Mouse (Mus musculus): ENCODE measurements around the gene Slc25a22. TPM values are rescaled to one million over a fixed set of nuclear protein-coding genes. Genes with fewer than 3 reads are reported as not detected.

Slc25a22 gene
- polyA plus RNA-seq, 2 experiments: 11.0 to 19.6 TPM

- Histone ChIP-seq H3K36me3 (replicated peaks; ENCODE audit: control insufficient read depth, insufficient read depth, low read depth) (peaks cover 38% of the 10 kb centered on the region), H3K9ac (replicated peaks) (no peak overlapping the region)
- no peak for ATAC-seq (ENCODE audit: insufficient read depth)
Observed at GRCm38 (mm10) chr7:141438201-141438968, 693 bp upstream of the Slc25a22 start.

GRCm38 (mm10) chr7:141436523-141436892, 1.2 kb downstream of the Slc25a22 start:
- Histone ChIP-seq H3K4me2 (ENCODE audit: low read depth) (peak overlapping the region; percentile 86), H3K9me3 (ENCODE audit: control insufficient read depth, low read length) (no peaks in the 10 kb centered on the region), H3K36me3 (replicated peaks; ENCODE audit: control insufficient read depth, insufficient read depth, low read depth) (peaks cover 34% of the 10 kb centered on the region), H3K4me1 (replicated peaks; ENCODE audit: control insufficient read depth in 2 of 2, insufficient read depth in 2 of 2, low read length in 1 of 2) (peaks cover 8 to 24% of the 10 kb centered on the region in 2 experiments), H3K27me3 (ENCODE audit: control insufficient read depth, insufficient read depth, low read length) (no peaks in the 10 kb centered on the region), H3K9ac (replicated peaks) (peak overlapping the region; percentile 46), H3K27ac (no peak overlapping the region; the same call in 1 of the 2 replicates), H3K4me3 (ENCODE audit: insufficient read depth in 1 of 2, low read depth in 2 of 2, low read length in 2 of 2) (peak overlapping the region; percentile 56 to 85)
- WGBS (ENCODE audit: insufficient replicate concordance): 40% methylated on average over 2 of the region's 2 CpGs
- TF ChIP-seq CTCF (IDR thresholded peaks at IDR 0.05; ENCODE audit: low read depth) (no peak), EP300 (IDR thresholded peaks at IDR 0.05; ENCODE audit: low read depth) (no peak)
- ATAC-seq (ENCODE audit: insufficient read depth) (no peak), DNase-seq (ENCODE audit: low read depth in 3 of 3, low spot score in 3 of 3) (no peak)

More at GRCm38 (mm10) chr7:141438201-141438968, 693 bp upstream of the Slc25a22 start:
- DNase-seq (ENCODE audit: low read depth in 3 of 3, low spot score in 3 of 3): no peak
- Histone ChIP-seq H3K4me1 (replicated peaks; ENCODE audit: control insufficient read depth in 2 of 2, insufficient read depth in 2 of 2, low read length in 1 of 2) (peaks cover 11 to 27% of the 10 kb centered on the region in 2 experiments), H3K27ac (no peak overlapping the region), H3K9me3 (ENCODE audit: control insufficient read depth, low read length) (no peaks in the 10 kb centered on the region), H3K4me2 (ENCODE audit: low read depth) (no peak overlapping the region), H3K4me3 (ENCODE audit: insufficient read depth in 1 of 2, low read depth in 2 of 2, low read length in 2 of 2) (no peak overlapping the region), H3K27me3 (ENCODE audit: control insufficient read depth, insufficient read depth, low read length) (no peaks in the 10 kb centered on the region)
- TF ChIP-seq EP300 (IDR thresholded peaks at IDR 0.05; ENCODE audit: low read depth) (no peak), CTCF (IDR thresholded peaks at IDR 0.05; ENCODE audit: low read depth) (no peak)
- 84% methylated on average over 12 of the region's 12 CpGs for WGBS (ENCODE audit: insufficient replicate concordance)

GRCm38 (mm10) chr7:141435856-141436522, 1.7 kb downstream of the Slc25a22 start:
- H3K36me3 ChIP-seq (replicated peaks; ENCODE audit: control insufficient read depth, insufficient read depth, low read depth): peaks cover 29% of the 10 kb centered on the region
- no peak for ATAC-seq (ENCODE audit: insufficient read depth)
- WGBS (ENCODE audit: insufficient replicate concordance): 65% methylated on average over 9 of the region's 9 CpGs
- no peaks in the 10 kb centered on the region for H3K9me3 ChIP-seq (ENCODE audit: control insufficient read depth, low read length)
- H3K4me1 ChIP-seq (replicated peaks; ENCODE audit: control insufficient read depth in 2 of 2, insufficient read depth in 2 of 2, low read length in 1 of 2): peaks cover 8 to 24% of the 10 kb centered on the region in 2 experiments
- H3K4me2 ChIP-seq (ENCODE audit: low read depth): peak overlapping the region; percentile 86
- no peak for DNase-seq (ENCODE audit: low read depth in 3 of 3, low spot score in 3 of 3)
- H3K9ac ChIP-seq (replicated peaks): no peak overlapping the region
- peak overlapping the region in 1 of 2 experiments; percentile 34; a peak in 1 of 4 replicates for H3K4me3 ChIP-seq (ENCODE audit: insufficient read depth in 1 of 2, low read depth in 2 of 2, low read length in 2 of 2)
- no peak for TF ChIP-seq CTCF (IDR thresholded peaks at IDR 0.05; ENCODE audit: low read depth)
- no peak for TF ChIP-seq EP300 (IDR thresholded peaks at IDR 0.05; ENCODE audit: low read depth)
- H3K27ac ChIP-seq: 0 out of 2 replicates have a peak overlapping the region, but pooled peaks have one; percentile 6
- H3K27me3 ChIP-seq (ENCODE audit: control insufficient read depth, insufficient read depth, low read length): no peaks in the 10 kb centered on the region

- DNase-seq (ENCODE audit: low read depth in 3 of 3, low spot score in 3 of 3) (peak; percentile 73 to 77 (median 76)), ATAC-seq (ENCODE audit: insufficient read depth) (peak; percentile 63)
- TF ChIP-seq CTCF (IDR thresholded peaks at IDR 0.05; ENCODE audit: low read depth) (no peak), EP300 (IDR thresholded peaks at IDR 0.05; ENCODE audit: low read depth) (no peak)
- Histone ChIP-seq H3K9me3 (ENCODE audit: control insufficient read depth, low read length) (no peaks in the 10 kb centered on the region), H3K4me3 (ENCODE audit: insufficient read depth in 1 of 2, low read depth in 2 of 2, low read length in 2 of 2) (peak overlapping the region; percentile 34 to 39), H3K4me2 (ENCODE audit: low read depth) (peak overlapping the region; percentile 86), H3K27me3 (ENCODE audit: control insufficient read depth, insufficient read depth, low read length) (no peaks in the 10 kb centered on the region), H3K9ac (replicated peaks) (peak overlapping the region; percentile 14), H3K27ac (0 out of 2 replicates have a peak overlapping the region, but pooled peaks have one; percentile 6), H3K36me3 (replicated peaks; ENCODE audit: control insufficient read depth, insufficient read depth, low read depth) (peaks cover 22% of the 10 kb centered on the region), H3K4me1 (replicated peaks; ENCODE audit: control insufficient read depth in 2 of 2, insufficient read depth in 2 of 2, low read length in 1 of 2) (peaks cover 8 to 24% of the 10 kb centered on the region in 2 experiments)
- 3% methylated on average over 17 of the region's 17 CpGs for WGBS (ENCODE audit: insufficient replicate concordance)
Observed at GRCm38 (mm10) chr7:141435129-141435855, 2.4 kb downstream of the Slc25a22 start.

Data from liver, embryonic 14.5 days (tissue).